Mouse (Mus musculus) forebrain, embryonic 14.5 days (tissue): Measurements from ENCODE around the gene Ddr1. TPM values are rescaled to one million over a fixed set of nuclear protein-coding genes. Genes with fewer than 3 reads are reported as not detected.

Experiments
- ATAC-seq: fragments of 200-750 bp; cut with Nextera tagmentation; 2 replicates; pipeline ENCODE4 v1.8.0; 2017; ENCODE audit warnings: mild to moderate bottlenecking, moderate library complexity
- DNase-seq: peaks from one replicate; pipeline ENCODE4 v3.0.0-alpha.2; 2015; ENCODE audit warnings: low spot score
- H3K27ac ChIP-seq: fragments of 300-500 bp; sonication (generic); 2 replicates; pipeline ENCODE4 v1.5.1; 2014; ENCODE audit warnings: low read depth, mild to moderate bottlenecking, control low read depth, low read length, moderate library complexity
- H3K27me3 ChIP-seq: fragments of 300-500 bp; sonication (generic); replicated peaks from 2 replicates; pipeline ENCODE4 v1.6.1; 2014; ENCODE audit warnings: low read length, control low read depth, mixed read lengths; ENCODE audit not compliant: control insufficient read depth, insufficient read depth
- H3K36me3 ChIP-seq: fragments of 300-500 bp; sonication (generic); 2 replicates; pipeline ENCODE4 v1.6.1; 2014; ENCODE audit warnings: low read length, control low read depth; ENCODE audit not compliant: control insufficient read depth, insufficient read depth
- H3K4me1 ChIP-seq: fragments of 300-500 bp; sonication (generic); 2 replicates; pipeline ENCODE4 v1.6.1; 2014; ENCODE audit warnings: antibody characterized with exemption, low read length, control low read depth; ENCODE audit not compliant: control insufficient read depth, insufficient read depth
- H3K4me2 ChIP-seq: fragments of 300-500 bp; sonication (generic); 2 replicates; pipeline ENCODE4 v1.6.1; 2014; ENCODE audit warnings: mild to moderate bottlenecking, control low read depth, low read length
- H3K4me3 ChIP-seq: fragments of 300-500 bp; sonication (generic); 2 replicates; pipeline ENCODE4 v1.5.1; 2014; ENCODE audit warnings: low read depth, low read length, control low read depth
- H3K9ac ChIP-seq: fragments of 300-500 bp; sonication (generic); 2 replicates; pipeline ENCODE4 v1.6.1; 2014; ENCODE audit warnings: mild to moderate bottlenecking, low read length, control low read depth, moderate library complexity
- H3K9me3 ChIP-seq: fragments of 300-500 bp; sonication (generic); replicated peaks from 2 replicates; pipeline ENCODE4 v1.6.1; 2016; ENCODE audit warnings: low read length, control low read depth, mixed read lengths; ENCODE audit not compliant: control insufficient read depth
- WGBS: fragments of 180-500 bp; shearing (Covaris S2); extraction: QIAGEN DNeasy Blood & Tissue Kit; methylation state at CpG from one replicate; pipeline ENCODE4 v1.1.7; 2014; 5-methylcytosine and 5-hydroxymethylcytosine counted together
- polyA plus RNA-seq: library from polyadenylated mRNA; unstranded; fragments of >200 nt; fragmentation: Nextera tagmentation; extraction: Ambion mirVana; gene quantifications from 2 replicates; pipeline ENCODE4 v1.2.1, GENCODE M21; 2014

Ddr1 gene
- polyA plus RNA-seq, 1 experiment from 2014 or later = 62.0 TPM

- H3K9ac ChIP-seq = no peak overlapping the region
- no peaks in the 10 kb centered on the region for H3K36me3 ChIP-seq
- H3K4me1 ChIP-seq = no peaks in the 10 kb centered on the region
- H3K27me3 ChIP-seq = no peaks in the 10 kb centered on the region
- DNase-seq (no peak), ATAC-seq (no peak)
- no peak overlapping the region for H3K27ac ChIP-seq
- 33% methylated on average over 10 of the region's 10 CpGs for WGBS
- H3K9me3 ChIP-seq = no peaks in the 10 kb centered on the region
- no peak overlapping the region for H3K4me2 ChIP-seq
- H3K4me3 ChIP-seq = no peak overlapping the region
These were observed 23.2 kb upstream of the Ddr1 start for GRCm38 (mm10) chr17:35727471-35728205.

GRCm38 (mm10) chr17:35727028-35727427, 22.6 kb upstream of the Ddr1 start:
- 57% methylated on average over 7 of the region's 7 CpGs for WGBS
- Histone ChIP-seq H3K9ac (no peak overlapping the region), H3K27me3 (no peaks in the 10 kb centered on the region), H3K9me3 (no peaks in the 10 kb centered on the region), H3K4me3 (no peak overlapping the region), H3K4me2 (no peak overlapping the region), H3K36me3 (no peaks in the 10 kb centered on the region), H3K27ac (no peak overlapping the region), H3K4me1 (no peaks in the 10 kb centered on the region)
- DNase-seq = no peak
- no peak for ATAC-seq

DNA sequence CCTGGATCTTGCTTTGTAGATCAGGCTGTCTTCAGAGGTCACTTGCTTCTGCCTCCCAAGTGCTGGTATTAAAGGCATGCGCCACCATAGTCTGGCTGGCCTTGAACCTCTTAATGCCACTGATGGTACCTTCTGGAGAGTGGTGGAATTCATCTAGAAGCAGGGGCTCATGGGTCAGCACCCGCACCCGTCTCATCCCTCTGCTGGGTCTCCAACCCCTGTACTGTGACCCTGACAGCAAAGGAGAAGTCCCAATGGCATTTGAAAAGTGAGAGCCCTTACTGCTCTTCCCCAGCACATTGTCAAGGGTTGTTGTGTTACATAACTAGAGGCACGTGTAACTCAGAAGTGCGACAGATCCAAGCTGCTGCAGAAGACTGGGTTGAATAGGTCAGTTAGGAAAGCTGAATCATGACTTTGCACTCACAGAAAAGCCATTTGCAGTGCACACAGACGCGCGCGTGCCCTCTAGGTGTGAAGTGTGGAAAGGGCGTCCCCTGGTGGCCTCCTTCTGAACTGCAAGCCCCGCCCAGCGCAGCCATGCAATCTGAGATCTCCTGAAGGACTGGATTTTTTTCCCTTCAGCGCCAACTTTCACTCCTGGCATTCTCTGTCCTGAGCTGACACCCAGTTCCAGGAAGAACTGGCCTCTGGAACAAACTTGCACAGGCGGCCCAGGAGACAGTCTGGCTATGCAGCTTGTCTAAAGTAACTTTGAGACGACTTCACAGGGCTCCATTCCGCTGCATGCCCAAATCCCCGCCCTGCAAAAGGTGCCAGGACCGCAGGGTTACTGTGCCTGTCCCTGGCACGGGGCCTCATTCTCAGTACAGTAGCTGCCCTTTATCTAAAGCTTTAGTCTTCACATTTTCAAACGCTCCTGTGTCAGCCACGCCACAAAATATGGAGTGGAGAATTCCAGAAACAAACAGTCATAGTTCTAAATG, 21.1 kb upstream of the Ddr1 start:
- peak; percentile 92 for DNase-seq
- Histone ChIP-seq H3K36me3 (no peaks in the 10 kb centered on the region), H3K27me3 (no peaks in the 10 kb centered on the region), H3K4me1 (peaks cover 4% of the 10 kb centered on the region; the same call in 1 of the 2 replicates), H3K4me2 (peak overlapping the region; percentile 3; the same call in 1 of the 2 replicates), H3K27ac (no peak overlapping the region), H3K9ac (no peak overlapping the region), H3K4me3 (no peak overlapping the region), H3K9me3 (no peaks in the 10 kb centered on the region)
- ATAC-seq = peak; percentile 78
- 24% methylated on average over 21 of the region's 21 CpGs for WGBS

- no peak overlapping the region for H3K4me2 ChIP-seq
- ATAC-seq = no peak
- WGBS = 77% methylated on average over 8 of the region's 8 CpGs
These were observed 17.3 kb upstream of the Ddr1 start for GRCm38 (mm10) chr17:35721676-35722075.

DNA sequence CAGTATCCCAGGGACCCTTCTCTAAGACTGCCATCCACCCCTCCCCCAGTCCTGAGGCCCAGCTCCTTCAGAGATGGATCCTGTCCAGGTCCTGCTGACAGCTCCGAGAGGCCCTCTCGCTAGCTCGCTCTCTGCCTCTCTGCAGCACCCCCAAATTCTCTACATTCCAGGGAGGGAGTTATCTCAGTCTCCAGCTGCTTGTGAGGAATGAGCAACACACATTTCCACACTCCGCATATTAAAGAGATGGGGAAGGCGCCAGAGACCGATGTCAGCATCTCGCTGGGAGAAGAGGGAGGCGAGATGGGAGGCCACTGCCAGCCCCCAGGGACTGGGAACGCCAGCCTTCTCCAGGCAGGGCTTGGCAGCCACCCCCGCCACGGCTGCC, 15.9 kb upstream of the Ddr1 start:
- ATAC-seq = peak; percentile 82
- Histone ChIP-seq H3K9me3 (no peaks in the 10 kb centered on the region), H3K27ac (peak overlapping the region; percentile 81), H3K4me3 (no peak overlapping the region), H3K4me2 (peak overlapping the region; percentile 28), H3K36me3 (no peaks in the 10 kb centered on the region), H3K9ac (peak overlapping the region; percentile 43; the same call in 1 of the 2 replicates), H3K4me1 (peaks cover 11% of the 10 kb centered on the region), H3K27me3 (no peaks in the 10 kb centered on the region)
- DNase-seq = peak; percentile 78
- WGBS = 2% methylated on average over 11 of the region's 11 CpGs

More at GRCm38 (mm10) chr17:35721676-35722075, 17.3 kb upstream of the Ddr1 start:
- Histone ChIP-seq H3K36me3 (no peaks in the 10 kb centered on the region), H3K4me1 (peaks cover 11% of the 10 kb centered on the region), H3K27me3 (no peaks in the 10 kb centered on the region), H3K4me3 (no peak overlapping the region), H3K27ac (no peak overlapping the region), H3K9ac (no peak overlapping the region), H3K9me3 (no peaks in the 10 kb centered on the region)
- no peak for DNase-seq

- ATAC-seq (no peak), DNase-seq (no peak)
- Histone ChIP-seq H3K36me3 (no peaks in the 10 kb centered on the region), H3K9ac (peak overlapping the region; percentile 43; the same call in 1 of the 2 replicates), H3K4me1 (peaks cover 11% of the 10 kb centered on the region), H3K9me3 (no peaks in the 10 kb centered on the region), H3K27me3 (no peaks in the 10 kb centered on the region), H3K4me2 (no peak overlapping the region; the same call in 1 of the 2 replicates), H3K27ac (peak overlapping the region; percentile 81), H3K4me3 (no peak overlapping the region)
- WGBS = 56% methylated on average over 9 of the region's 9 CpGs
These were observed 15.4 kb upstream of the Ddr1 start for GRCm38 (mm10) chr17:35719616-35720339.

DNA sequence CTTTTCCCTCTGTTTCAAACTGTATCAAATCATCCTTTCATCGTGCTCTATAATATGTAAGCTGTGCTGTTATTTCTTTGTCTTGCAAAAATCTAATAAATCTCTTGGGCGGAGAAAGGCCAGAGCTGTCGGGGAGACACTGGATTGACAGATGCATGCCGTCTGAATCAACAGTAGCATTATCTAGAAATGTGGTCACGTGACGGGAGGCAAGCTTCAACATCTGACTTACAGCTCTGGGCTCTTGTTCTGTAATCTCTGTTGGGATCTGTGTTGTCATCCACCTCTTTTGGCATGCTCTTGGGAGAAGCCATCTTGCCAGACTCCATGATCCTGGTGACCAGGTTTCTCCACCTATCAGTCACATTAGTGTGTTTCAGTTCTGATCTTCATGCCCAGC, 12.7 kb upstream of the Ddr1 start:
- Histone ChIP-seq H3K27ac (no peak overlapping the region), H3K4me3 (no peak overlapping the region)
- 91% methylated on average over 6 of the region's 6 CpGs for whole genome bisulfite sequencing

DNA sequence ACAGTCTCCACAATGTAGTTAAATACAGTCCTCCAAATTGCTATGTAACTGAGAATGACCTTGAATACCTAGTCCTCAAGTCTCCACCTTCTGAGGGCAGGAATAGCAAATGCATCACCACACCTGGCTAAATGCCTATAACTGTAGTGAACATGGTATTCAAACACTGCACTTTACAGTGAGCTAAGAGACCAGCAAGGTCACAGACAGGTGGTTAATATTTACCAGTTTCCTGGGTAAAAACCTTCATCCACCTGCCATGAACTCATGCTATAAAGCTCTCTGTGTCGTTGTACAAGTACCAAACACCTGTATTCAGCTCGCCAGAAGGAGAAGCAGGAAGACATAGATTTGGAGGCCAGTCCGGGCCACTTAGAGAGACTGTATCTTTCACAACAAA, 11.7 kb upstream of the Ddr1 start:
- WGBS = 94% methylated on average over 3 of the region's 3 CpGs
- H3K4me1 ChIP-seq = peaks cover 14% of the 10 kb centered on the region
- no peaks in the 10 kb centered on the region for H3K36me3 ChIP-seq
- H3K4me3 ChIP-seq = no peak overlapping the region
- no peak overlapping the region for H3K4me2 ChIP-seq
- H3K9ac ChIP-seq = no peak overlapping the region
- H3K9me3 ChIP-seq = no peaks in the 10 kb centered on the region
- DNase-seq = no peak
- no peak overlapping the region for H3K27ac ChIP-seq
- H3K27me3 ChIP-seq = no peaks in the 10 kb centered on the region
- ATAC-seq = no peak

More for the DNA sequence above, 12.7 kb upstream of the Ddr1 start:
- no peaks in the 10 kb centered on the region for H3K27me3 ChIP-seq
- no peaks in the 10 kb centered on the region for H3K9me3 ChIP-seq
- no peak overlapping the region for H3K4me2 ChIP-seq
- H3K4me1 ChIP-seq = peaks cover 11% of the 10 kb centered on the region
- ATAC-seq (no peak), DNase-seq (no peak)
- no peaks in the 10 kb centered on the region for H3K36me3 ChIP-seq
- no peak overlapping the region for H3K9ac ChIP-seq
